Mouse (Mus musculus): ENCODE measurements around the gene Gtf2a1l.

- TF ChIP-seq POLR2A (IDR thresholded peaks at IDR 0.05; ENCODE audit: borderline replicate concordance, control insufficient read depth, low read depth, low read length): no peak
- TF ChIP-seq CTCF (IDR thresholded peaks at IDR 0.05; ENCODE audit: control insufficient read depth, insufficient read depth, low read length): no peak
Observed at GRCm38 (mm10) chr17:88702345-88702744, 33.9 kb downstream of the Gtf2a1l start.
